Mouse (Mus musculus) limb, embryonic 15.5 days (tissue): ENCODE measurements around the gene Pyy. TPM values are rescaled to one million over a fixed set of nuclear protein-coding genes. Genes with fewer than 3 reads are reported as not detected.

Experiments used
- ATAC-seq: fragments of 200-750 bp; cut with Nextera tagmentation; 2 replicates; pipeline ENCODE4 v1.8.0; 2017; ENCODE audit warnings: low read depth, moderate TSS enrichment; ENCODE audit not compliant: insufficient number of reproducible peaks, low FRiP score, low TSS enrichment
- H3K27ac ChIP-seq: fragments of 300-500 bp; sonication (generic); 2 replicates; pipeline ENCODE4 v1.5.1; 2015; ENCODE audit warnings: moderate library complexity, mild to moderate bottlenecking, inconsistent platforms
- H3K27me3 ChIP-seq: fragments of 300-500 bp; sonication (generic); 2 replicates; pipeline ENCODE4 v1.6.1; 2015; ENCODE audit warnings: inconsistent platforms
- H3K36me3 ChIP-seq: fragments of 300-500 bp; sonication (generic); 2 replicates; pipeline ENCODE4 v1.6.1; 2015; ENCODE audit warnings: inconsistent platforms
- H3K4me1 ChIP-seq: fragments of 300-500 bp; sonication (generic); 2 replicates; pipeline ENCODE4 v1.6.1; 2015; ENCODE audit warnings: inconsistent platforms
- H3K4me2 ChIP-seq: fragments of 300-500 bp; sonication (generic); 2 replicates; pipeline ENCODE4 v1.6.1; 2015; ENCODE audit warnings: mild to moderate bottlenecking, inconsistent platforms
- H3K4me3 ChIP-seq: fragments of 300-500 bp; sonication (generic); 2 replicates; pipeline ENCODE4 v1.5.1; 2015; ENCODE audit warnings: mild to moderate bottlenecking, inconsistent platforms
- H3K9ac ChIP-seq: fragments of 300-500 bp; sonication (generic); 2 replicates; pipeline ENCODE4 v1.6.1; 2015; ENCODE audit warnings: inconsistent platforms
- H3K9me3 ChIP-seq: fragments of 300-500 bp; sonication (generic); 2 replicates; pipeline ENCODE4 v1.6.1; 2016; ENCODE audit warnings: inconsistent platforms
- WGBS: fragments of 180-500 bp; shearing (Covaris S2); methylation state at CpG from one replicate; pipeline ENCODE4 v1.1.7; 2015; 5-methylcytosine and 5-hydroxymethylcytosine counted together
- polyA plus RNA-seq: library from polyadenylated mRNA; unstranded; fragments of >200 nt; fragmentation: Nextera tagmentation; extraction: Ambion mirVana; gene quantifications from 2 replicates; pipeline ENCODE4 v1.2.1, GENCODE M21; 2015

Pyy gene
- not detected in 2 replicates for polyA plus RNA-seq

DNA sequence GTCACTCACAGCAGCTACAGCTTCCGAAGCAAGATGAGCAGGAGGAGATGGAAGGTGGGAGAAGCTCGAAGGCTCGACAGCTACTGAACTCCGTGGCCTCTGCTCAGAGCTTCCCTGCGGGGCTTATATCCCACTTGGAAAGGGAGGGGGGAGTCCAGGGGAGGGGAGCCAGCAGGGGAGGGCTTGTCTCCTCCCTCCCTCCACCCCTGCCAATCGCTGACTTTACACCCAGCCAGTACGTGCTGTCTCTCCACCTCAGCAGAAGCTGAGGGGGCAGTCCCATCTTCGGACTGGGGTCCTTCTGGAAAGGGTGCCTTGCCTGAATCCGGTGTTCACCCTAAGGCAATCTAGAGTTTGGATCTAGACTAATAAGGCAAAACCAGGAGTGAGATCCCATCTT lies at the start of gene Pyy:
Gene Pyy (minus strand): TSS at position 101 of the 400 bp plus-strand sequence.
- WGBS = 4% methylated on average over 9 of the region's 9 CpGs
- Histone ChIP-seq H3K4me2 (peak within 1 kb of the TSS; percentile 25; the same call in 1 of the 2 replicates), H3K9me3 (no peaks in the 10 kb centered on the region), H3K9ac (no peak within 1 kb of the TSS), H3K27ac (no peak within 1 kb of the TSS), H3K4me1 (peaks cover 10% of the 10 kb centered on the region), H3K27me3 (peaks cover 68% of the 10 kb centered on the region), H3K4me3 (no peak within 1 kb of the TSS), H3K36me3 (no peaks in the 10 kb centered on the region)
- no peak for ATAC-seq

DNA sequence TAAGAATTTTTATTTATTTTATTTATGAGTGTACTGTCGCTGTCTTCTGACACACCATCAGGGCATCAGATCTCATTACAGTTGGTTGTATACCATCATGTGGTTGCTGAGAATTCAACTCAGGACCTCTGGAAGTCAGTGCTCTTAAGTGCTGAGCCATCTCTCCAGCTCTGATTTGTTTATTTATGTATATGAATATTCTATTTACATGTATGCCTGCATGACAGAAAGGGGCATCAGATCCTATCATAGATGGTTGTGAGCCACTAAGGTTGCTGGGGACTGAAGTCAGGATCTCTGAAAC lies 49.1 kb upstream of the Pyy start:
- Histone ChIP-seq H3K36me3 (peaks cover 37% of the 10 kb centered on the region), H3K4me1 (peaks cover 9% of the 10 kb centered on the region; the same call in 1 of the 2 replicates), H3K27me3 (no peaks in the 10 kb centered on the region), H3K9me3 (no peaks in the 10 kb centered on the region), H3K9ac (no peak overlapping the region), H3K4me3 (no peak overlapping the region), H3K4me2 (peak overlapping the region; percentile 62; the same call in 1 of the 2 replicates), H3K27ac (no peak overlapping the region)
- 10% methylated on average over 1 of the region's 1 CpGs for WGBS
- no peak for ATAC-seq

DNA sequence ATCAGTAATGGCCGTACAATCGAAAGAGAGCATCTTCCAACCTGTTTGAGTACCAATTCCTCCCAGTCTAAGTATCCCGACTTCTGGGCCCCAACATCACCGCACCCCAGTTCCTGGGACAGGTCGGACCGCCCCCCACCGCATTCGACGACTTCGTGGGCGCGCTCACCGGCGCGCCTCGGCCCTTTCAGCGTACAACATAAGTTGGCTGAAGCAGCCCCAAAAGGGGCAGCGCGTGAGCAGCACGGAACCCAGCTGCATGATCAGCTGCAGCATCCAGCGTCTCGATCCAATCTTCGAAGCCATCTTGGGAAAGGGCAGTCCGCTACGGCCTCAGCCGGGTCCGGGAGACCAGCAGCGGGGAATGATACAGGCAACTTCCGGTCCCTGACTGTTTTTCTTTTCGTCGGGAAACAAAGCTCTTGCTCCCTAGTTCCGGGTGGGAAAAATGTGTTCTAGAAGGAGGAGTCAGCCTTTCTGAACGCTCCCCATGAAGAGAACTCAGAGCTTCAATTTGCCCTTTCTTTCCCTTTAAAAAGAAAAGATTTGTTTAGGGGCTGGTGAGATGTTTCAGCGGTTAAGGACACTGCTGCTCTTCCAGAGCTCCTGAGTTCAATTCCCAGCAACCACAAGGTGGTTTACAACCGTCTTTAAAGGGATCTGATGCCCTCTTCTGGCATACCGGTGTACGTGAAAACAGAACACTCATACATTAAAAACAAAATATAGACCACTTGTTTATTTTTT lies 48.6 kb upstream of the Pyy start, which contains the start of gene Tmem101:
Gene Tmem101 (minus strand): TSS at position 366 of the 747 bp plus-strand sequence.
- H3K4me2 ChIP-seq = peak within 1 kb of the TSS; percentile 62
- no peaks in the 10 kb centered on the region for H3K9me3 ChIP-seq
- ATAC-seq = peak; percentile 83
- peaks cover 9% of the 10 kb centered on the region; the same call in 1 of the 2 replicates for H3K4me1 ChIP-seq
- H3K4me3 ChIP-seq = peak within 1 kb of the TSS; percentile 73
- under 1% methylated on average over 37 of the region's 37 CpGs for WGBS
- H3K27me3 ChIP-seq = no peaks in the 10 kb centered on the region
- peaks cover 32% of the 10 kb centered on the region for H3K36me3 ChIP-seq
- H3K27ac ChIP-seq = peak within 1 kb of the TSS; percentile 85
- peak within 1 kb of the TSS; percentile 58 for H3K9ac ChIP-seq

GRCm38 (mm10) chr11:102147213-102147989 lies 39.8 kb upstream of the Pyy start:
- no peak for ATAC-seq
- 12% methylated on average over 34 of the region's 34 CpGs for WGBS
- Histone ChIP-seq H3K4me3 (no peak overlapping the region), H3K4me2 (peak overlapping the region; percentile 25), H3K27ac (no peak overlapping the region), H3K36me3 (0 out of 2 replicates have a peak, but pooled peaks cover 3% of the 10 kb centered on the region), H3K9me3 (no peaks in the 10 kb centered on the region), H3K4me1 (peaks cover 27% of the 10 kb centered on the region), H3K27me3 (peaks cover 77% of the 10 kb centered on the region), H3K9ac (no peak overlapping the region)

DNA sequence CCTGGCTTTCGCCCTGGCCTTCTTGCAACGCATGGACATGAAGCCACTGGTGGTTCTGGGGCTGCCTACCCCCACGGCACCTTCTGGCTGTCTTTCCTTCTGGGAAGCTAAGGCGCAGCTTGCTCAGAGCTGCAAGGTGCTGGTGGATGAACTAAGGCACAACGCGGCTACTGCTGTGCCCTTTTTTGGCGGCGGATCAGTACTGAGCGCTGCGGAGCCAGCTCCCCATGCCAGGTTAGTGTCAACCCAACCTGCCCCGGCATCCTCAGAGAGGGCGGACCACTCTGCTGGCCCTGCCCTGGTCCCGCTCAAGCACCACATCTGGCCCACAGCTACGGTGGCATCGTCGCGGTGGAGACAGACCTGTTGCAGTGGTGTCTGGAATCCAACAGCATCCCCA lies 38.9 kb upstream of the Pyy start:
- H3K4me1 ChIP-seq = peaks cover 27% of the 10 kb centered on the region
- no peak overlapping the region; the same call in 1 of the 2 replicates for H3K4me3 ChIP-seq
- 10% methylated on average over 17 of the region's 17 CpGs for WGBS
- H3K36me3 ChIP-seq = no peaks in the 10 kb centered on the region
- no peak overlapping the region for H3K9ac ChIP-seq
- H3K27me3 ChIP-seq = peaks cover 78% of the 10 kb centered on the region
- no peak overlapping the region for H3K27ac ChIP-seq
- ATAC-seq = no peak
- no peak overlapping the region for H3K4me2 ChIP-seq
- no peaks in the 10 kb centered on the region for H3K9me3 ChIP-seq

GRCm38 (mm10) chr11:102146005-102146404 lies 38.4 kb upstream of the Pyy start:
- Histone ChIP-seq H3K4me3 (peak overlapping the region; percentile 32), H3K4me2 (peak overlapping the region; percentile 50), H3K27me3 (peaks cover 78% of the 10 kb centered on the region), H3K27ac (no peak overlapping the region), H3K9ac (no peak overlapping the region), H3K4me1 (peaks cover 27% of the 10 kb centered on the region), H3K9me3 (no peaks in the 10 kb centered on the region), H3K36me3 (no peaks in the 10 kb centered on the region)
- 6% methylated on average over 16 of the region's 16 CpGs for WGBS
- no peak for ATAC-seq

- Histone ChIP-seq H3K9me3 (no peaks in the 10 kb centered on the region), H3K27ac (no peak within 1 kb of the TSS), H3K36me3 (no peaks in the 10 kb centered on the region), H3K4me1 (peaks cover 27% of the 10 kb centered on the region), H3K4me2 (peak within 1 kb of the TSS; percentile 50), H3K4me3 (peak within 1 kb of the TSS; percentile 32), H3K27me3 (peaks cover 77% of the 10 kb centered on the region), H3K9ac (no peak within 1 kb of the TSS)
- ATAC-seq = peak; percentile 15; the same call in 1 of the 2 replicates
- WGBS = under 1% methylated on average over 47 of the region's 50 CpGs
Measured at GRCm38 (mm10) chr11:102145471-102146001, 37.9 kb upstream of the Pyy start, which contains the start of gene Nags. Gene Nags, plus strand, starts transcription at chr11:102145513.

- peak overlapping the region; percentile 32 for H3K4me3 ChIP-seq
- no peak for ATAC-seq
- no peaks in the 10 kb centered on the region for H3K9me3 ChIP-seq
- H3K4me1 ChIP-seq = peaks cover 27% of the 10 kb centered on the region
- H3K27me3 ChIP-seq = peaks cover 75% of the 10 kb centered on the region
- H3K4me2 ChIP-seq = peak overlapping the region; percentile 50
- WGBS = 21% methylated on average over 13 of the region's 13 CpGs
- no peak overlapping the region for H3K9ac ChIP-seq
- no peak overlapping the region for H3K27ac ChIP-seq
- H3K36me3 ChIP-seq = no peaks in the 10 kb centered on the region
Measured at GRCm38 (mm10) chr11:102144957-102145470, 37.4 kb upstream of the Pyy start.

GRCm38 (mm10) chr11:102142355-102142754 lies 34.7 kb upstream of the Pyy start:
- Histone ChIP-seq H3K9me3 (no peaks in the 10 kb centered on the region), H3K4me1 (peaks cover 24% of the 10 kb centered on the region), H3K27ac (no peak overlapping the region), H3K4me3 (no peak overlapping the region), H3K27me3 (peaks cover 50% of the 10 kb centered on the region), H3K4me2 (no peak overlapping the region), H3K9ac (no peak overlapping the region), H3K36me3 (no peaks in the 10 kb centered on the region)
- WGBS = 65% methylated on average over 7 of the region's 7 CpGs
- ATAC-seq = no peak

DNA sequence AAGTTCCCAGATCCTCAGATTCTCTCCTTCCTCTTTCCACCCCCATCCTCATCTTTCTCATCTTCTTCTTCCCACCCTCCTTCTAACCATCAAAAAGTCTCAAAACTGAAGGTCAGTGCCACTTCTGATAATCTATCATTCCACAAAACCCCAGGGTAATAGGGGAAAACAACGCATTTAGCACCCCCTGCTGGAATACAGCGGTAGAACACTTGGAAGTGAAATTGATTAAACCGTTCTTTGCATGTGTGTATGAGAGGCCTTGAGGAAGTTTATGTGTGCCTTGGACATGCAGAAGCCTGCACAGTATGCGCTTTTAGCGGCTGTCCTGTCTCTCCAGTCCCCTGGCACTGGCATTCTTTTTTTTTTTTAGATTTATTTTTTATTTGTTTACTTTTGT lies 32.9 kb upstream of the Pyy start:
- Histone ChIP-seq H3K9me3 (no peaks in the 10 kb centered on the region), H3K27me3 (peaks cover 32% of the 10 kb centered on the region), H3K36me3 (no peaks in the 10 kb centered on the region), H3K4me1 (peaks cover 7% of the 10 kb centered on the region), H3K9ac (no peak overlapping the region), H3K27ac (no peak overlapping the region), H3K4me3 (no peak overlapping the region), H3K4me2 (no peak overlapping the region)
- no peak for ATAC-seq
- WGBS = 2% methylated on average over 5 of the region's 5 CpGs

DNA sequence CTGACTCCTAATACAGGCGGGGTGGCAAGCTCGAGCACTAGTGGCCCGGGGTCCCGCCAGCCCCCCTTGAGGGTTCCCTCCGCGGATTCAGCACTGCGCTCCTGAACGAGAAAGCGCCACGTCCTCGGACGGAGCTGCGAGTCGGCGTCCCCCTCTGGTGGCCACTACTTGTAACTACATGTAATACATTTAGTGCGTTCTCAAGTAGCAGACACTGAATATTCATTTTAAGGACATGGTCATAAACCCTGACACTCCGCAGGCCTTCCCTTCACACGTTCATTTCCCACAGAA lies 30.8 kb upstream of the Pyy start:
- Histone ChIP-seq H3K4me3 (peak overlapping the region; percentile 36), H3K4me1 (peaks cover 7% of the 10 kb centered on the region; the same call in 1 of the 2 replicates), H3K27me3 (peaks cover 11% of the 10 kb centered on the region), H3K27ac (no peak overlapping the region), H3K36me3 (no peaks in the 10 kb centered on the region), H3K9ac (peak overlapping the region; percentile 33; the same call in 1 of the 2 replicates), H3K9me3 (no peaks in the 10 kb centered on the region), H3K4me2 (peak overlapping the region; percentile 72)
- under 1% methylated on average over 18 of the region's 18 CpGs for WGBS
- no peak for ATAC-seq
